Mouse (Mus musculus) midbrain, postnatal 0 days (tissue): ENCODE data around the gene Cdca5. TPM values are rescaled to one million over a fixed set of nuclear protein-coding genes. Genes with fewer than 3 reads are reported as not detected.

Experiments used
- ATAC-seq: fragments of 200-750 bp; cut with Nextera tagmentation; 2 replicates; pipeline ENCODE4 v1.8.0; 2017; ENCODE audit warnings: moderate number of reproducible peaks, mild to moderate bottlenecking, moderate TSS enrichment, moderate library complexity; ENCODE audit not compliant: low FRiP score
- DNase-seq: peaks from one replicate; pipeline ENCODE4 v3.0.0-alpha.2; 2015; ENCODE audit warnings: low spot score
- H3K27ac ChIP-seq: fragments of 300-500 bp; sonication (generic); 2 replicates; pipeline ENCODE4 v1.5.1; 2014; ENCODE audit warnings: low read depth, mild to moderate bottlenecking, low read length, mixed read lengths
- H3K27me3 ChIP-seq: fragments of 300-500 bp; sonication (generic); 2 replicates; pipeline ENCODE4 v1.6.1; 2014; ENCODE audit warnings: low read length, control low read depth, mixed read lengths; ENCODE audit not compliant: insufficient read depth
- H3K36me3 ChIP-seq: fragments of 300-500 bp; sonication (generic); 2 replicates; pipeline ENCODE4 v1.6.1; 2014; ENCODE audit warnings: low read length, control low read depth, mixed read lengths; ENCODE audit not compliant: insufficient read depth
- H3K4me1 ChIP-seq: fragments of 300-500 bp; sonication (generic); 2 replicates; pipeline ENCODE4 v1.6.1; 2014; ENCODE audit warnings: mild to moderate bottlenecking, control low read depth, antibody characterized with exemption, low read length, mixed read lengths; ENCODE audit not compliant: insufficient read depth
- H3K4me2 ChIP-seq: fragments of 300-500 bp; sonication (generic); 2 replicates; pipeline ENCODE4 v1.6.1; 2014; ENCODE audit warnings: low read depth, mild to moderate bottlenecking, low read length, mixed read lengths; ENCODE audit not compliant: poor library complexity, severe bottlenecking
- H3K4me3 ChIP-seq: fragments of 300-500 bp; sonication (generic); 2 replicates; pipeline ENCODE4 v1.5.1; 2014; ENCODE audit warnings: low read depth, mild to moderate bottlenecking, low read length, moderate library complexity
- H3K9ac ChIP-seq: fragments of 300-500 bp; sonication (generic); replicated peaks from 2 replicates; pipeline ENCODE4 v1.6.1; 2014; ENCODE audit warnings: mild to moderate bottlenecking, low read length, moderate library complexity, mixed read lengths; ENCODE audit not compliant: poor library complexity, severe bottlenecking
- H3K9me3 ChIP-seq: fragments of 300-500 bp; sonication (generic); 2 replicates; pipeline ENCODE4 v1.6.1; 2016; ENCODE audit warnings: low read length, control low read depth
- CTCF ChIP-seq: IDR thresholded peaks from 2 replicates; pipeline ENCODE4 v1.5.1; 2016; ENCODE audit warnings: antibody characterized with exemption, mild to moderate bottlenecking
- WGBS: fragments of 180-500 bp; shearing (Covaris S2); extraction: QIAGEN DNeasy Blood & Tissue Kit; methylation state at CpG from one replicate; pipeline ENCODE4 v1.1.7; 2014; 5-methylcytosine and 5-hydroxymethylcytosine counted together
- polyA plus RNA-seq: library from polyadenylated mRNA; unstranded; fragments of >200 nt; fragmentation: Nextera tagmentation; extraction: Ambion mirVana; gene quantifications from 2 replicates; pipeline ENCODE4 v1.2.1, GENCODE M21; 2015
- total RNA-seq: library from RNA; depleted of rRNA; stranded (reverse); fragments of >200 nt; gene quantifications from 2 replicates; pipeline ENCODE4 v1.2.3, GENCODE M21; 2014

Gene Cdca5
- total and polyA plus RNA-seq, 2 experiments from 2014 or later = 1.3 to 1.6 TPM

- no peaks in the 10 kb centered on the region for H3K9me3 ChIP-seq
- no peak overlapping the region for H3K4me3 ChIP-seq
- DNase-seq (no peak), ATAC-seq (no peak)
- H3K27ac ChIP-seq = no peak overlapping the region
- WGBS = 94% methylated on average over 19 of the region's 19 CpGs
- peaks cover 7% of the 10 kb centered on the region for H3K4me1 ChIP-seq
- H3K27me3 ChIP-seq = no peaks in the 10 kb centered on the region
- no peak overlapping the region for H3K4me2 ChIP-seq
- no peak overlapping the region for H3K9ac ChIP-seq
- peaks cover 32% of the 10 kb centered on the region for H3K36me3 ChIP-seq
- TF ChIP-seq CTCF = no peak
These were observed 13.5 kb upstream of the Cdca5 start for GRCm38 (mm10) chr19:6071261-6071660.

GRCm38 (mm10) chr19:6073889-6074288 lies 10.9 kb upstream of the Cdca5 start:
- DNase-seq = no peak
- Histone ChIP-seq H3K27me3 (no peaks in the 10 kb centered on the region), H3K9me3 (no peaks in the 10 kb centered on the region), H3K36me3 (peaks cover 30% of the 10 kb centered on the region), H3K27ac (no peak overlapping the region), H3K9ac (no peak overlapping the region), H3K4me2 (no peak overlapping the region), H3K4me3 (no peak overlapping the region), H3K4me1 (peaks cover 7% of the 10 kb centered on the region)
- no peak for TF ChIP-seq CTCF
- 93% methylated on average over 5 of the region's 5 CpGs for WGBS
- no peak for ATAC-seq

GRCm38 (mm10) chr19:6076564-6077393 lies 8.0 kb upstream of the Cdca5 start, which contains the start of gene Vps51:
Gene Vps51 (minus strand): TSS chr19:6077231.
- no peak for TF ChIP-seq CTCF
- 2% methylated on average over 33 of the region's 33 CpGs for WGBS
- Histone ChIP-seq H3K4me3 (peak within 1 kb of the TSS; percentile 64), H3K27ac (peak within 1 kb of the TSS; percentile 84), H3K36me3 (peaks cover 25% of the 10 kb centered on the region), H3K9ac (peak within 1 kb of the TSS; percentile 72), H3K9me3 (no peaks in the 10 kb centered on the region), H3K27me3 (no peaks in the 10 kb centered on the region), H3K4me1 (peaks cover 7% of the 10 kb centered on the region), H3K4me2 (peak within 1 kb of the TSS; percentile 89)
- DNase-seq = peak; percentile 96
- ATAC-seq = peak; percentile 86

DNA sequence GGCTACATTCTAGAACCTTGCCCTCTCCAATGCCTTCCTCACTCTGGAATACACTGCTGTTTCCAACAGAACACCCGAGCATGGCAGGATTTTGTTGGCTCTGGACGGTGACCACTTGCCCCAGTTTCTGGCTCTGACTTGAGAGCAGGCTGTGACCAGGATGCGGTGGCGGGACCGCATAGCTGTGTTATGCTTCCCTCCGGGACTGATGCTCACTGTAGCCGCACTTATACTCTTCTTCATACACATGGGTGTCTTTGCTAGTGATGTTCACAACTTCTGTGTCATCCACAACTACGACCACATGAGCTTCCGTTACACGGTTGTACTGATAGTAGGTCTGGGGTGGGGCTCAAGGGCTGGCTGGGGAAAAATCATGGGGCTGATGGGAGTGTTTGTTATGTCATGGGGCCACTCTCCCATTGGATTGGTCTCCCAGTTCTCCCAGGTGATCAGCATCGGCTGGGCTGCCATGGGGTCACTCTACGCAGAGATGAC lies 4.8 kb upstream of the Cdca5 start, which contains the start of gene Tmem262:
TSS of gene Tmem262 (plus strand) at position 51 of the 498 bp plus-strand sequence.
- ATAC-seq (no peak), DNase-seq (no peak)
- Histone ChIP-seq H3K4me2 (no peak within 1 kb of the TSS), H3K36me3 (peaks cover 24% of the 10 kb centered on the region), H3K27ac (no peak within 1 kb of the TSS), H3K4me3 (no peak within 1 kb of the TSS), H3K9me3 (no peaks in the 10 kb centered on the region), H3K9ac (no peak within 1 kb of the TSS), H3K27me3 (no peaks in the 10 kb centered on the region), H3K4me1 (peaks cover 13% of the 10 kb centered on the region)
- WGBS = 92% methylated on average over 12 of the region's 12 CpGs
- TF ChIP-seq CTCF = no peak

DNA sequence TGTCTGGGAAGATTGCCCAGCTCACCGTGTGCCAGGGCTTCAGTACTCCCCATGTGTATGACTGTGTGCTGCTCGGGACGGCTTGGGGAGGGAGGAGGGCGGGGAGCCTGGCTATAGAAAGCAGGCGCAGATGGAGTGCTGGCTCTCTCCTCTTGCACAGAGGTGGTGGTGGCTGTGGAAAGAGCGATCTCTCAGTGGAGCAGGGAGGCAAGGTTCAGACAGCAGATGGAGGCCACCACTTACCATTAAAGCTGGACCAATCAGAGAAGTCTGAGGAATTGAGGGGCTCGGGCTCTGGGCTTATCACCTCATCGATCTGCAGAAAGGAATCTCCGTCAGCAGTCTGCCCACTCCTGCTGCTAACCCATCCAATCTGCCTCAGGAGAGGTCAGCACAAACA lies 2.6 kb upstream of the Cdca5 start, which contains the start of gene Gm28374:
TSS of gene Gm28374 (minus strand) at position 101 of the 400 bp plus-strand sequence.
- Histone ChIP-seq H3K4me1 (peaks cover 7% of the 10 kb centered on the region; the same call in 1 of the 2 replicates), H3K4me3 (no peak within 1 kb of the TSS), H3K27ac (no peak within 1 kb of the TSS), H3K36me3 (peaks cover 24% of the 10 kb centered on the region), H3K4me2 (no peak within 1 kb of the TSS), H3K27me3 (no peaks in the 10 kb centered on the region), H3K9me3 (no peaks in the 10 kb centered on the region), H3K9ac (no peak within 1 kb of the TSS)
- DNase-seq (no peak), ATAC-seq (no peak)
- TF ChIP-seq CTCF = no peak
- 92% methylated on average over 9 of the region's 9 CpGs for WGBS

DNA sequence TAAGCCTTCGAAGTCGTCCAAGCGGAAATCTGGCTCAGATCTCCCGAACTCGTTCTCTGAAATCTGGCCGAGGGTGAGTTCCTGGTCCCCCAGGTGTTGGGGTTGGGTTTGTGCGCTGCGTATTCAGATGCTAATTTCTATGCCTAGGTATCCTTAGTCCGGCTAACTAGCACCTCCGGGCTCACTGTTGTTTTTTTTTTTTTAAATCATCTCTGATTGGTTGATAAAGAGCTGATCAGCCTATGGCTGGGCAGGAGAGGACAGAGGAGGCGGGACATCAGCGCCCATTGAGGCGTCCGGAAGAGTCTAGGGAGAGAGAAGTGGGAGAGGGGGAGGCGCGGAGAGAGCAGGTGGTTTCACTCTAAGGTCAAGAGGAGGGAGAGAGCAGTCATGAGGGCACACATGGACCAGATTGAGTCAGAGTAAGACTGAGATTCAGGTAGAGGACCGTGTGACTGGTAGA lies 665 bp downstream of the Cdca5 start:
- Histone ChIP-seq H3K27me3 (no peaks in the 10 kb centered on the region), H3K4me1 (peaks cover 7% of the 10 kb centered on the region; the same call in 1 of the 2 replicates), H3K36me3 (peaks cover 15% of the 10 kb centered on the region), H3K9me3 (no peaks in the 10 kb centered on the region), H3K4me2 (peak overlapping the region; percentile 93), H3K4me3 (peak overlapping the region; percentile 70), H3K27ac (no peak overlapping the region), H3K9ac (no peak overlapping the region)
- peak; percentile 61 for DNase-seq
- WGBS = 1% methylated on average over 17 of the region's 17 CpGs
- TF ChIP-seq CTCF = no peak
- no peak for ATAC-seq
